Mouse (Mus musculus): ENCODE measurements around the gene Cep170b.

Cep170b gene

GRCm38 (mm10) chr12:112720216-112720615 lies at the start of gene Cep170b:
Gene Cep170b (plus strand): TSS chr12:112720455.
- DNase-seq, result no peak

DNA sequence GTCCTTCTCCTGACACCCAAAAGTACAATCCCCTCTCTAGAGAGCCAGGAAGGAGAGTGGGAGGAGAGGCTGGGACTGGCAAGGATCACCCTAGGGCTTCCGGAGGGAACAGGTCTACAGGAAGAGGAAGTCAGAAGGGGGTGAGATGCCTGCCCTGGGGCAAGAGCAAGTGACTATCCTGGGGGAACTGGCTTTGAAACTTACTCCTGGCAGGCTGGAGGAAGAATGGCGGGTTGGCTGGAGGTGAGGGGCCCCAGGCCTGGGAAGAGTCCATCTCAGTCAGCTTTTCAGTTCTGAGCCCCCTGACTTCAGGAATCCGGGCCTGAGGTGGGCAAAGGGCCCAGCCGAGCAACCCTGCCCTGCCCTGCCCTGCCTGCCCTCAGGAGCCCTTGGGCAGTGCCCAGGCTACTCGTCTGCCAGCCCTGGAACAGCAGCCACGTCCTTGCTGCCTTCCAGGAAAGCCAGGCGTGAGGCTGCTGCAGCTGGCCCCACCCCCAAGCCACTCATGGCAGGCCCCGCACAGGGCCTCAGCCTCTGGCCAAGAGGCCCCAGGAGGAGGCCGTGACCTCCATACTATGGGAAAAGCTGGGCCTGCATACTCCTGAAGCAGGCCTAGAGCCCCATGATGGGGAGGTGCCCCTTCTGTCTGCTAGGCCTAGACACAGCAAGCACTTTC lies 49.4 kb upstream of the Cep170b start:
- no peak for DNase-seq

DNA sequence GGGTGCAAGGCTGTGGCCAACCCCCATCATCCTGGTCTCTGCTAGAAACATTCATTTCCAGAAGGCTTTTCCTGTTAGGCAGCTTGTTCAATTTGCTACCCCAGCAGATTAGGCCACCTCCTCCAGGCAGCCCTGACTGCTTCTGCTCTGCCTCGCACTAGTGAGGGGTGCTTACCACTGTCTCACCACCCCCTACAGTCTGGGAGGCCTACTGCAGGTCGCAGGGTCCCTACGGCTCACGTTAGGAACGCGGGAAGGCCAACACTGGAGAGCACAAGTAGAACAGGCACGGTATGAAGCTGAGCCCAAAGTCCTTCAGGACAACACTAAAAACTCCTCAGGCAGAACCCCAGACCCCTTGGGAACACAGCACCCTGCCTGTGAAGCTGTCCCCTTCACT lies 48.4 kb upstream of the Cep170b start:
- no peak for DNase-seq

- no peak for DNase-seq
Observed at GRCm38 (mm10) chr12:112672744-112673575, 47.3 kb upstream of the Cep170b start.

GRCm38 (mm10) chr12:112673576-112674091 lies 46.6 kb upstream of the Cep170b start:
- peak; percentile 40 to 60 for DNase-seq

DNA sequence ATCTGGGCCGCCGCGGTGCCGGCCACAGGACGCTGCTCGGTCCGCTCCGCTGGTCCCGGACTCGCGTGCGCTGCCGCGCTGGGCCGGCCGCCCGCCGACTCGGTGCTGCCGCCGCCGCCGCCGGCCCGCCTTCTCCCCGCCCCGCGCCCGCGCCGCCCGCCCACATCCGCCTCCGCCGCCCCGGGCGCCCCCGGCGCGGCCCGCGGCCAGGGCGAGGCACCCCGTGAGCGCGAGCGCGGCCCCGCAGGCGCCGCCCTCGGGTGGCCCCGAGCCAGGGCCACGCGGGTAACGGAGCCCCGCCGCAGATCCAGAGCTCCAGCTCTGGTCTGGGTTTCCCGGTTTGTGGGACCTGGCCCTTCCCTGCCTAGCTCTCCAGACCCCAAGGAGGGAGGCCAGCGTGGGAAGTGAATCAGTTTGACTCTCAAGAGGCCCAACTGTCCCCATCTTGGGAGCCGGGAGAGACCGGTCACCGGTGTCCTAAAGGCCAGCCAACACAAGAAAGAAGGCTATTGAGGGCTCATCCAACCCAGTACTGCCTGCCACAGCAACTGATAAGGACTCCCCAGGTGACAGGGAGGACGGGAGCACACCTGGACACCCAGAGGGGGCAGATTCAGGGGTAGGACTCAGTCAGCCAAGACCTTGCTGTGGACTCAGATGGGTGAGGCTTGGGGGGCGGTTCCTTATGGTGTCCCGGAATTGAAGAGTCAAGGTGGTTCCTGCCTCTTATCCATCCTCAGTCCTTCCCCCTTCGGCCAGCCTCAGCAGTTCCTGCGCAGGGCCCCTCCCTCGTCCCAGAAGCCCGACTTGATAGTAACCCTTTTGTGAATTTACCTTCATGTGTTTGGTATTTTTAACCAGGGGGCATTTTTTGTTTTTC lies 45.9 kb upstream of the Cep170b start, which contains the start of gene Akt1:
TSS of gene Akt1 (minus strand) at position 753 of the 880 bp plus-strand sequence.
- DNase-seq, result peak; percentile 63 to 71

DNA sequence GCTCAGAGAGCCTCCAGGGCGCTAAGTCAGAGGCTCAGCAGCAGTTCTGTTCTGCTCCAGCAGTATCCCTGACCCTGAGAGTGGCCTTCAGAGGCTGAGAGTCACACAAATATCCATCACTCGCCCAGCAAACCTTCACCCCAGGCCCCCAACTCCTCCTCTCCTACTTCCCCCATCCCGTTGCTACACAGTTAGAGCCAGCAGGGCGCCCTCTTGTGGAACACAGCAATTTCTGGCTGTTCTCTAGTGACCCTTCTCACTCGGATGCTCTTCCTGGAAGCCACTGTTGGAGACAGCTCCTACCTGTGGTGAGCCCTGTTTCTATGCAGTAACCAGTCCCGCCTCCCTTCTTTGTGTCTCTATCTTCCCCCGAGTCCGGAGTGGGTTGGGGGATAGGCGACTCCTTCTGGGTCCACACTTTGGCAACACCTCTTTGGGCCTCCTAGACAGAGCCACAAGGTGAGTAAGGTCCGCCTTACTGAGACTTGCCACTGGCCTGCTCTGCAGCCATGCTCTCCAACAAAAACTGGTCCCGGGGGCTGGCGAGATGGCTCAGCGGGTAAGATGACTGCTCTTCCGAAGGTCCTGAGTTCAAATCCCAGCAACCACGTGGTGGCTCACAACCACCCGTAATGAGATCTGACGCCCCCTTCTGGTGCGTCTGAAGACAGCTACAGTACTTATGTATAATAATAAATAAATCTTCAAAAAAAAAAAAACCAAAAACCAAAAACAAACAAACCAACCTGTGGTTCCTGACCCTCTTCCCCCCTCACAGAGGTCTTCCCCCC lies 44.8 kb upstream of the Cep170b start:
- DNase-seq, result peak; percentile 86 to 87

GRCm38 (mm10) chr12:112677076-112677475 lies 43.2 kb upstream of the Cep170b start:
- DNase-seq, result no peak

DNA sequence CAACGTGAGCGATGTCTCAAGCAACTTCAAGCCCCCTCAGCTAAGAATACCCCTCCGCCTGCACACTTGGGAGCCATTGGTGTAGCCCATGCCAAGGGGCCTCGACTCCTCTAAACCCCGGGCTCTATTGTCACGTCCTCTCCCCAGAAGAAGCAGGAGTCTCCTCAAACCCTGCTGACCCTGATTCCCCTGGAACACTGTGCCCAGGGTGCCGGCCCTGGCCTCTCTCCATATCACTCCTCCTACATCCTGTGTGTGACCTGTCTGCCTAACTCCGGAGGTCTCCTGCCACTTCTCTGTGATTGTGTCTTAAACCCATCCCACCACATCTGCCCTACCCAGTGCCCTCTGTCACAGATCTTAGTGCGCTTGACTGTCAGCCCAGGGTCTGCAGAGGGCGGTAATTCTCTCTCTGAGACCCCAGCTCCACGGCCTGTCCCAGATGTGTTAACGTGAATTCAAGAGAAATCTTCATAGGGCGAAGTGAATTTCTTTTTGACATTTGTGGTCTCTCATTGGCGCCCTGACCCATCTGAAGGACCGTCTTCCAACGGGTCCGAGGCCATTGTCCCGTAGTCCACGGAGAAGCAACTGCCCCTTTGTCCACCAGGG lies 42.2 kb upstream of the Cep170b start:
- no peak for DNase-seq

- DNase-seq, result peak; percentile 40 to 50
Observed at GRCm38 (mm10) chr12:112678555-112679026, 41.7 kb upstream of the Cep170b start, which contains the start of gene Zbtb42. Gene Zbtb42 (plus strand): TSS chr12:112678828.

GRCm38 (mm10) chr12:112679027-112679996 lies 40.9 kb upstream of the Cep170b start:
- DNase-seq, result peak; percentile 50 to 60

- DNase-seq, result no peak
Observed at GRCm38 (mm10) chr12:112683351-112683750, 36.9 kb upstream of the Cep170b start.

DNA sequence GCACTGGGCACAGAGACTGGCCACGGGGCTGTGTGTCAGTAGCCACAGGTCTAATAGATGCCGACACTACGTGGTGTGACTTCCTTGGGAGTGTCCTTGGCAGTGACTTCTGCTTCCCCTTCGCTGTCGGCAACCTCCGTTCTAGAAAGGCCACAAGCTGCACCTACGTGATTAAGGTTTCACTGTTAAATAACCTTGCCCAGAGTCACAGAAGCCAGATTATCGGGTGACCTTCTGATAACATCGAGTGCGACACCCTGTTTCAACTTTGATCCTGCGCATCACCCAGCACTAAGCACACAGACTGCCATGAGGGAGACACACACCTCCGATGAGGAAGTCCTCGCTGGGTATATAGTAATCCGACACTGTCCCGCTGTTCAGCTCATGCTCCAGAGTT lies 31.8 kb upstream of the Cep170b start:
- DNase-seq, result no peak

- DNase-seq, result peak; percentile 92 to 93
Observed at GRCm38 (mm10) chr12:112693185-112694126, 26.8 kb upstream of the Cep170b start.

GRCm38 (mm10) chr12:112694127-112694475 lies 26.2 kb upstream of the Cep170b start:
- no peak for DNase-seq

- DNase-seq, result no peak
Observed at GRCm38 (mm10) chr12:112696806-112697425, 23.3 kb upstream of the Cep170b start.

GRCm38 (mm10) chr12:112700522-112700921 lies 19.7 kb upstream of the Cep170b start:
- DNase-seq, result no peak
